Mouse (Mus musculus) cortical plate, adult 2 months (tissue): Measurements from ENCODE around the gene Rsph6a.

Experiments used
- CTCF ChIP-seq: fragments of 200-500 bp; IDR thresholded peaks from 2 replicates; pipeline ENCODE4 v1.5.1; 2011; ENCODE audit warnings: mild to moderate bottlenecking, control low read depth, low read length; ENCODE audit not compliant: insufficient read depth; ENCODE audit errors: extremely low read depth
- POLR2A ChIP-seq: fragments of 200-500 bp; IDR thresholded peaks from 2 replicates; pipeline ENCODE4 v1.6.1; 2011; ENCODE audit warnings: mild to moderate bottlenecking, low read length, control low read depth; ENCODE audit not compliant: insufficient read depth; ENCODE audit errors: extremely low read depth

GRCm38 (mm10) chr7:19017909-19018308 lies 36.6 kb upstream of the Rsph6a start:
- TF ChIP-seq POLR2A (no peak), CTCF (no peak)
